Mouse (Mus musculus) gastrocnemius, postnatal 14 days (tissue): ENCODE measurements around the gene Gm8994. TPM values are rescaled to one million over a fixed set of nuclear protein-coding genes. Genes with fewer than 3 reads are reported as not detected.
"Not testable (repeated sequence)": the region's sequence is repeated elsewhere in the genome, so short reads cannot be mapped to it uniquely, and the experiment has no call there.

Source experiments
- DNase-seq: peaks from one replicate; pipeline ENCODE4 v3.0.0; 2021; ENCODE audit warnings: mixed read lengths
- intact Hi-C: fragments of 180-260 bp; cut with DNase I; formaldehyde crosslinking; loops from one replicate; pipeline ENCODE4 v1.15.1; 2025; ENCODE audit warnings: low total_unique reads
- long read RNA-seq, 2 experiments: library from polyadenylated mRNA; stranded (forward); transcript quantifications; one replicate each; pipeline ENCODE4 v2.0.0; 2021
- total RNA-seq, 2 experiments: library from RNA; stranded (reverse); gene quantifications; 2 replicates each; pipeline ENCODE4 v1.2.3; 2021

The Gm8994 gene
- not detected for total RNA-seq
- long read RNA-seq, experiment 1, result 0 reads
- long read RNA-seq, experiment 2, result 0 reads

- intact Hi-C loops, DNase-seq: not testable (repeated sequence)
These were observed at the start of gene Gm8994 for GRCm38 (mm10) chr6:136327239-136327638. Gene Gm8994, plus strand, starts transcription at chr6:136327539.

GRCm38 (mm10) chr6:136277685-136278084 is 49.7 kb upstream of the Gm8994 start:
- DNase-seq, result no peak

GRCm38 (mm10) chr6:136284565-136284964 is 42.8 kb upstream of the Gm8994 start:
- intact Hi-C loops, result no loop called here
- DNase-seq, result no peak

More at GRCm38 (mm10) chr6:136277685-136278084, 49.7 kb upstream of the Gm8994 start:
- intact Hi-C loops, result no loop called here

GRCm38 (mm10) chr6:136286180-136286579 is 41.2 kb upstream of the Gm8994 start:
- DNase-seq, result no peak
- intact Hi-C loops, result no loop called here

- intact Hi-C loops, result no loop called here
- DNase-seq, result no peak
These were observed 40.8 kb upstream of the Gm8994 start for GRCm38 (mm10) chr6:136286589-136286988.

- intact Hi-C loops, result no loop called here
- no peak for DNase-seq
These were observed 35.9 kb upstream of the Gm8994 start for GRCm38 (mm10) chr6:136291424-136291823.

GRCm38 (mm10) chr6:136291951-136292714 is 35.2 kb upstream of the Gm8994 start:
- no peak for DNase-seq
- intact Hi-C loops, result no loop called here

GRCm38 (mm10) chr6:136293700-136294099 is 33.6 kb upstream of the Gm8994 start:
- intact Hi-C loops, result no loop called here
- no peak for DNase-seq

GRCm38 (mm10) chr6:136295821-136296220 is 31.5 kb upstream of the Gm8994 start:
- DNase-seq, result no peak
- intact Hi-C loops, result no loop called here

- DNase-seq, result no peak
- intact Hi-C loops, result no loop called here
These were observed 31.1 kb upstream of the Gm8994 start for GRCm38 (mm10) chr6:136296251-136296650.

- intact Hi-C loops, result no loop called here
- no peak for DNase-seq
These were observed 23.8 kb upstream of the Gm8994 start for GRCm38 (mm10) chr6:136303514-136303913.

GRCm38 (mm10) chr6:136304369-136304988 is 22.9 kb upstream of the Gm8994 start:
- intact Hi-C loops, result no loop called here
- no peak for DNase-seq

- intact Hi-C loops, result no loop called here
- no peak for DNase-seq
These were observed 17.9 kb upstream of the Gm8994 start for GRCm38 (mm10) chr6:136309487-136309886.

GRCm38 (mm10) chr6:136328416-136328815 is 1.1 kb downstream of the Gm8994 start:
- intact Hi-C loops, DNase-seq: not testable (repeated sequence)

GRCm38 (mm10) chr6:136340669-136341068 is 13.3 kb downstream of the Gm8994 start:
- intact Hi-C loops, result no loop called here
- no peak for DNase-seq

- intact Hi-C loops, result no loop called here
- DNase-seq, result no peak
These were observed 13.8 kb downstream of the Gm8994 start for GRCm38 (mm10) chr6:136341093-136341492.

GRCm38 (mm10) chr6:136343868-136344267 is 16.5 kb downstream of the Gm8994 start:
- no peak for DNase-seq
- intact Hi-C loops, result no loop called here

GRCm38 (mm10) chr6:136345034-136345433 is 17.7 kb downstream of the Gm8994 start:
- DNase-seq, result no peak
- intact Hi-C loops, result no loop called here

- DNase-seq, result no peak
- intact Hi-C loops, result no loop called here
These were observed 18.3 kb downstream of the Gm8994 start for GRCm38 (mm10) chr6:136345641-136346040.

- intact Hi-C loops, result no loop called here
- no peak for DNase-seq
These were observed 19.7 kb downstream of the Gm8994 start for GRCm38 (mm10) chr6:136347053-136347452.

- intact Hi-C loops, result no loop called here
- no peak for DNase-seq
These were observed 20.3 kb downstream of the Gm8994 start for GRCm38 (mm10) chr6:136347631-136348030.
